Mouse (Mus musculus) intestine, embryonic 14.5 days (tissue): Measurements from ENCODE around the gene Pcdh15. TPM values are rescaled to one million over a fixed set of nuclear protein-coding genes. Genes with fewer than 3 reads are reported as not detected.

ENCODE experiments used
- ATAC-seq: fragments of 200-750 bp; cut with Nextera tagmentation; replicated peaks from 2 replicates; pipeline ENCODE4 v1.8.0; 2017; ENCODE audit warnings: low read depth, moderate number of reproducible peaks, moderate TSS enrichment, moderate library complexity; ENCODE audit not compliant: low FRiP score, low TSS enrichment
- DNase-seq: peaks from one replicate; pipeline ENCODE4 v3.0.0-alpha.2; 2018; ENCODE audit warnings: low spot score
- H3K27ac ChIP-seq: fragments of 300-500 bp; sonication (generic); 2 replicates; pipeline ENCODE4 v1.5.1; 2014; ENCODE audit warnings: low read depth, mild to moderate bottlenecking, control low read depth
- H3K27me3 ChIP-seq: fragments of 300-500 bp; sonication (generic); replicated peaks from 2 replicates; pipeline ENCODE4 v1.6.1; 2014; ENCODE audit warnings: low read length, control low read depth; ENCODE audit not compliant: control insufficient read depth, insufficient read depth
- H3K36me3 ChIP-seq: fragments of 300-500 bp; sonication (generic); 2 replicates; pipeline ENCODE4 v1.6.1; 2014; ENCODE audit warnings: low read length, control low read depth; ENCODE audit not compliant: control insufficient read depth, insufficient read depth
- H3K4me1 ChIP-seq: fragments of 300-500 bp; sonication (generic); replicated peaks from 2 replicates; pipeline ENCODE4 v1.6.1; 2014; ENCODE audit warnings: low read length, control low read depth, mixed read lengths; ENCODE audit not compliant: control insufficient read depth, insufficient read depth
- H3K4me2 ChIP-seq: fragments of 300-500 bp; sonication (generic); 2 replicates; pipeline ENCODE4 v1.6.1; 2014; ENCODE audit warnings: low read length
- H3K4me3 ChIP-seq: fragments of 300-500 bp; sonication (generic); 2 replicates; pipeline ENCODE4 v1.5.1; 2014; ENCODE audit warnings: low read depth, low read length, control low read depth, mixed read lengths
- H3K9ac ChIP-seq: fragments of 300-500 bp; sonication (generic); 2 replicates; pipeline ENCODE4 v1.6.1; 2014; ENCODE audit warnings: mild to moderate bottlenecking, low read length
- H3K9me3 ChIP-seq: fragments of 300-500 bp; sonication (generic); 2 replicates; pipeline ENCODE4 v1.6.1; 2016; ENCODE audit warnings: low read length, control low read depth; ENCODE audit not compliant: control insufficient read depth
- WGBS: fragments of 180-500 bp; shearing (Covaris S2); extraction: QIAGEN DNeasy Blood & Tissue Kit; methylation state at CpG from one replicate; pipeline ENCODE4 v1.1.7; 2014; 5-methylcytosine and 5-hydroxymethylcytosine counted together
- polyA plus RNA-seq: library from polyadenylated mRNA; unstranded; fragments of >200 nt; fragmentation: Nextera tagmentation; extraction: Ambion mirVana; gene quantifications from 2 replicates; pipeline ENCODE4 v1.2.1, GENCODE M21; 2014

Pcdh15 gene
- polyA plus RNA-seq, 1 experiment from 2014 or later, result 2.6 TPM

- no peak for ATAC-seq
- H3K9me3 ChIP-seq, result no peaks in the 10 kb centered on the region
These were observed 1240.4 kb downstream of the Pcdh15 start for GRCm38 (mm10) chr10:74339247-74340160.

DNA sequence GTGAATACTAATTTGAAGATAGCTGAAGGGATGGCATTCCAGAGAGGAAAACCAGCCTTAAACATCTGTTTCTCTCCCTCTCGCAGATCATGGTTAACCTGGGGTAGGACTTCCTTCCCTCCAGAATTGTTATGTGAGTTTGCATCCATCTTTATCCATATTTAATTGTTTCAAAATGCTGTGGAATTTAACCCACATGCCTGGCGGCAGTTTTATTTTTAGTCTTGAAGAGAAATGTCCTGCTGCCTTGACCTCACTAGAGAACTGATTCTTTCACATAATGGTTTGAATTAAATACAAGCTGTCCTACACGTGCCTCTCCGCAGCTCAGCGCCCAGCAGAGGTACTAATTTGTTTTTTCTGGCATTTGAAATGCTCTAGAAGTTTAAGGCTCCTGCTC, 1260.4 kb downstream of the Pcdh15 start:
- Histone ChIP-seq H3K36me3 (no peaks in the 10 kb centered on the region), H3K9me3 (no peaks in the 10 kb centered on the region), H3K27me3 (no peaks in the 10 kb centered on the region), H3K9ac (no peak overlapping the region), H3K27ac (no peak overlapping the region), H3K4me2 (no peak overlapping the region), H3K4me1 (no peaks in the 10 kb centered on the region), H3K4me3 (no peak overlapping the region)
- 71% methylated on average over 5 of the region's 5 CpGs for WGBS
- ATAC-seq, result no peak
- DNase-seq, result no peak

More at GRCm38 (mm10) chr10:74339247-74340160, 1240.4 kb downstream of the Pcdh15 start:
- WGBS, result 79% methylated on average over 3 of the region's 3 CpGs
- no peak for DNase-seq
- Histone ChIP-seq H3K36me3 (no peaks in the 10 kb centered on the region), H3K27ac (no peak overlapping the region), H3K4me2 (no peak overlapping the region), H3K4me3 (no peak overlapping the region), H3K4me1 (no peaks in the 10 kb centered on the region), H3K9ac (no peak overlapping the region), H3K27me3 (no peaks in the 10 kb centered on the region)

DNA sequence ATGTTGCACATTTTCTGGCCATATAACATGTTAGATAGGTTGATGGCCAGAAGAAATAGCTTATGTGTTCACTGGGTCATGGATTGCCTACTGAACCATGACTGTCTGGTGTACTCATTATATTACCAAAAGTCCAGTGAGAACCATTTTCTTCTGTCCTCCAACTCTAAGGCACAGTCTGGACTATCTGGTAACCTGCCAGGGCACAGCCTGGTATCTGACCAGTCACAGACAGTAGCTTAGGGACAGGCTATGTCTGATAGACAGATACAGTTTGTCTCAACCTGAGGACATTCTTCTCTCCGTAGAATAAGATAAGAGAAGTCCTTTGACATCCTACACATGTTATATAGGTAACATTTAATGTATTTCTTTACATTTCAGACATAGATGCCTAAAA, 1279.6 kb downstream of the Pcdh15 start:
- DNase-seq, result no peak
- Histone ChIP-seq H3K9me3 (no peaks in the 10 kb centered on the region), H3K4me1 (no peaks in the 10 kb centered on the region), H3K27ac (no peak overlapping the region), H3K9ac (no peak overlapping the region), H3K27me3 (no peaks in the 10 kb centered on the region), H3K4me2 (no peak overlapping the region), H3K36me3 (no peaks in the 10 kb centered on the region), H3K4me3 (no peak overlapping the region)
- ATAC-seq, result no peak
- 76% methylated on average over 1 of the region's 1 CpGs for WGBS

DNA sequence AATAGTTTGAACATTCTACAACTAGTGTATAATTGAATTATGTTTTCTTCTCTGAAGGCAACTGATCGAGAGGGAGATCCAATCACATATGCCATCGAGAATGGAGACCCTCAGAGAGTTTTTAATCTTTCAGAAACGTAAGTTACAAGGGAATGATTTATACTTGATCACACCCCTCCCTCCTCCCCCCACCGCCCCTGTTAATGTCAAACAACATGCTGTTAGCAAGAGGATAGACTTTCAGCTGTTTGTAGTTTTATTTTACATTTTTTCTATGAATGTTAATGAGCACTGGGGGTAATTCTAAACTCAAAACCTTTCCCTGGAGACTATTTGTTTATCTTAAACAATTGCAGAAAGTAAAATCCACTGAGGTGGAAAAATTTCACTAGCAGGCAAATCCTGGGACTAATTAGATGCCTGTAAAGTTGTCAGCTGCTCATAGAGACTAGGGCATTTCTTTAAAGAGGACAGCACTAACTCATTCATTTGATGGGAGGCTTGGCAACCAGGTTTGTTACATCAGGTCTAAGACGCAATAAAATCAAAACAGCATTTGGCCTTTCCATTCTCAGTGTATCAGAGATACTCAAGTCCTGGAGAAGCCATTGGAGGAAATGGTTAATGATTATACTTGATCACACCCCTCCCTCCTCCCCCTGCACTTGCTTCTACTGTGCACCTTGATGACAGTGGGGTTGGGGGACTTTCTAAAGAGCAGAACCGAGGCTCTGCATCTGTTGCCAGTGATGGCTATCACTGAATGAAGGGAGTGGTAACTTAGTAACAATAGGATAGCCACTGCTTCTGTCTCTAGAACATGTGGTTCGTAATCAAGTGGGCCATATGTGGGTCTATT, 1280.4 kb downstream of the Pcdh15 start:
- Histone ChIP-seq H3K4me2 (no peak overlapping the region), H3K4me1 (no peaks in the 10 kb centered on the region), H3K9me3 (no peaks in the 10 kb centered on the region), H3K27me3 (no peaks in the 10 kb centered on the region), H3K27ac (no peak overlapping the region), H3K4me3 (no peak overlapping the region), H3K36me3 (no peaks in the 10 kb centered on the region), H3K9ac (no peak overlapping the region)
- DNase-seq, result no peak
- WGBS, result 59% methylated on average over 7 of the region's 7 CpGs
- ATAC-seq, result no peak

DNA sequence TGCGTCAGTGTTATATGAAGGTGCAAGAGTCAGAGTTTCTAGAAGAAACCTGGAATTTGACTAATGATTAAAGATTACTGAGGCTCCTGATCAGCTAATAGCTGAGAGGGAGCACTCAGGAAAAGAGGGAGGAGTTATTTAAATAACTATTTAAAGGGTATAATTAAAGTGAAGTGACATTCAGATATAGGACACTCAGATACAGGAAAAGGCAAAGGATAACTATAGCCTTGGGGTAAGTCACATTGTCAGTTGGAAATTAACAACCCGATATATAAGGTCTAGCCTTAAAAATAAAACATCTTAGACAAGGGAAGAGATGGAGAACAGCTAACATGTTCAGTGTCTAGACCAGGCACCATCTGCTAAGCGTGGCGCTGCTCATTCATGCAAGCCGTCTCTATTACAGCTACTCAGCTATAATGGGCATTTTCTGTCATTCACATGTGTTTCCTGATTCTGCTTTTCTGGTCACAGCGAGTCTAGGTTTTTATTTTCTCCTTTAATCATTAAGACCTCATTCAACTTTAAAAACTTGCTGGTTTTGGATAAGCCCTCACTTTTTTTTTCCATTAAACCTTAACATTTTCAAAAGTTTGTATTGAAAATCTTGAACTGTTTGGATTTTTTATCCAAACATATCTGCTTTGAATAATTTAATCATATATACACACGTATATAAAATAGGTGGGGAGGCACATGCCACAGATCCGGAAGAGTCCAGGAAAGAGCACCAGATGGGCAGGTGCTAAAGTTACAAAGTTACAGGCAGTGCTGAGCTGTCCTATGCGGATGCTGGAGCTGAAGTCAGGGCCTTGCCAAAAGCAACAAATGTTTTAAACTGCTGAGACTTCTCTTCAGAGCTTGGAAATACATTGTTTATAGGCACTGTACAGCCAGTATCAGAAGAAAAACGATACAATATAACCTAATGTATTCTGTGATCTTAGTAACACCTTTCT, 1288.7 kb downstream of the Pcdh15 start:
- Histone ChIP-seq H3K4me1 (no peaks in the 10 kb centered on the region), H3K9ac (no peak overlapping the region), H3K4me2 (no peak overlapping the region), H3K36me3 (no peaks in the 10 kb centered on the region), H3K27ac (no peak overlapping the region), H3K27me3 (no peaks in the 10 kb centered on the region), H3K4me3 (no peak overlapping the region), H3K9me3 (no peaks in the 10 kb centered on the region)
- no peak for ATAC-seq
- DNase-seq, result no peak
- 72% methylated on average over 10 of the region's 10 CpGs for WGBS

DNA sequence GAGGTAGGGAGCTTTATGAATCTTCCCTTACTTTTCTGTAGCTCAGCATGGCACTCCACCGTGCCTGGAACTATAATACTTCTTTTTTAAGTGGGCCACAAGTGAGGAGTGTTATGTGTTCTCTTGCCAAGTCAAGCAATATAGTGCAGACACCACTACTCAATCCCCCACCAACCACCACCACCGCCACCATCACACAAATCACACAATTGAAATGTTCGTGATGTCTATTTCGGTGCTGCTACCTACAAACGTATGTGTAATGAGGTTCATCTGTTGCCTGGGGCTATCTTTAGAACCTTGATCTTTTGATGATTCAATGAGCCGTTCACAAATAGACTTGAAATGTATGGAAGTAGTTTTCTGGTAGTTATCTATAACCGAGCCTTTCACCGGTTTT, 1304.0 kb downstream of the Pcdh15 start:
- Histone ChIP-seq H3K9me3 (no peaks in the 10 kb centered on the region), H3K4me3 (no peak overlapping the region), H3K9ac (no peak overlapping the region), H3K4me1 (no peaks in the 10 kb centered on the region), H3K4me2 (no peak overlapping the region), H3K27me3 (no peaks in the 10 kb centered on the region), H3K27ac (no peak overlapping the region), H3K36me3 (no peaks in the 10 kb centered on the region)
- no peak for ATAC-seq
- DNase-seq, result no peak
- WGBS, result 85% methylated on average over 8 of the region's 8 CpGs

DNA sequence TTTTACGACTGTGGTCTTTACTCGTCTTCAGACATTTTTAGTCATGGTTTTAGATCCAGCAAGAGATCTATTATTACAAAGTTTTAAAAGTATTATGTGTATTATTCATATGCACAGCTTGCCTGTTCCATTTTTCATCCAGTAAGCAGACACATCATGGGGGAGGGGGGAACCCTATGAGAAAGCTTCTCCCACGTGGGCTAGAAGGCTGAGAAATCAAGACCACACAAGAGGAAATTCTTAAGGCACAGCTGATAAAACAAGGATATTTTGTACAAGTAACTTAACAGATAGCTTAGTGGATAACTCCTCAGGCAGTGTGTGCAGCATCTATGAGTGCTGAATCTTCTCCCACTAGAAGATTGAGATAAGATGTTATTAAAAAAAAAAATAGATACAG, 1314.9 kb downstream of the Pcdh15 start:
- Histone ChIP-seq H3K9me3 (no peaks in the 10 kb centered on the region), H3K36me3 (no peaks in the 10 kb centered on the region), H3K4me2 (no peak overlapping the region), H3K27me3 (no peaks in the 10 kb centered on the region), H3K27ac (no peak overlapping the region), H3K9ac (no peak overlapping the region), H3K4me1 (no peaks in the 10 kb centered on the region), H3K4me3 (no peak overlapping the region)
- 44% methylated on average over 3 of the region's 3 CpGs for WGBS
- DNase-seq, result no peak
- ATAC-seq, result no peak

DNA sequence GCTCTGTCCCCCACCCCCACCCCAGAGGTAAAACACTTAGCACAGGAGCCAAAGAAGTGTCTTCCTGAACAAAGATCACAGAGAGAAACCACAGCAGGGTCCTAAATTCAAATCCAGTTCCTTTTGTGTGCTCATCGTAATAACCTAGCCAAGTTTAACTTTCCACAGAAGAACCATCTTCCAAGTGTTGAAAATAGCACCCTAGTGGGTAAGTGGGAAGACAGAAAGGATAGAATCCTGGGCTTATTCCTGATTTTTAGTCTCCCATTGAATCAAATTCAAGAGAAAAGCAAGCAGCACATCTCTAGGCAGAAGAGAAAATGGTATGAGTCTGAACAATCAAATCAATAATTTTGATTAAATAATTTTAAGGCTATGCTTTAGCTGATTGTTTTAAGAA, 1315.8 kb downstream of the Pcdh15 start:
- Histone ChIP-seq H3K4me1 (no peaks in the 10 kb centered on the region), H3K36me3 (no peaks in the 10 kb centered on the region), H3K4me2 (no peak overlapping the region), H3K4me3 (no peak overlapping the region), H3K9me3 (no peaks in the 10 kb centered on the region), H3K27ac (no peak overlapping the region), H3K27me3 (no peaks in the 10 kb centered on the region), H3K9ac (no peak overlapping the region)
- ATAC-seq (no peak), DNase-seq (no peak)
- WGBS, result 84% methylated on average over 1 of the region's 1 CpGs
